Mouse (Mus musculus): Measurements from ENCODE around the gene Slc12a3. TPM values are rescaled to one million over a fixed set of nuclear protein-coding genes. Genes with fewer than 3 reads are reported as not detected.

Slc12a3 gene
- total and polyA plus RNA-seq, 3 experiments = not detected

- peak; percentile 78 for TF ChIP-seq TCF12 (IDR thresholded peaks at IDR 0.05; ENCODE audit: low read depth, low read length)
- no peak for TF ChIP-seq POLR2AphosphoS5 (IDR thresholded peaks at IDR 0.05; ENCODE audit: borderline replicate concordance, low read depth, low read length)
- no peak for TF ChIP-seq ZNF384 (IDR thresholded peaks at IDR 0.05; ENCODE audit: low read depth, low read length)
These were observed 79.6 kb downstream of the Slc12a3 start (continued) for GRCm38 (mm10) chr8:94408443-94409080.

GRCm38 (mm10) chr8:94409523-94409922 lies 80.5 kb downstream of the Slc12a3 start:
- H3K9me3 ChIP-seq (replicated peaks; ENCODE audit: insufficient read depth, low read length) = no peaks in the 10 kb centered on the region
- peaks cover 0 to 12% of the 10 kb centered on the region in 2 experiments; a peak in 2 of 4 replicates for H3K36me3 ChIP-seq (ENCODE audit: control insufficient read depth in 1 of 2, insufficient read depth in 2 of 2, low read length in 2 of 2)
- no peak overlapping the region for H3K9ac ChIP-seq (ENCODE audit: control insufficient read depth, low read depth, low read length, poor library complexity, severe bottlenecking)
- no peaks in the 10 kb centered on the region for H3K27me3 ChIP-seq (ENCODE audit: control insufficient read depth in 1 of 2, insufficient read depth in 2 of 2, low read length in 2 of 2)
- H3K79me2 ChIP-seq (ENCODE audit: control insufficient read depth, insufficient read depth, low read length, poor library complexity) = no peaks in the 10 kb centered on the region
- no peak for TF ChIP-seq RCOR1 (IDR thresholded peaks at IDR 0.05; ENCODE audit: low read depth, low read length)
- TF ChIP-seq MAZ (IDR thresholded peaks at IDR 0.05; ENCODE audit: low read depth, low read length) = no peak
- no peak for TF ChIP-seq ZKSCAN1 (IDR thresholded peaks at IDR 0.05; ENCODE audit: low read depth, low read length)
- TF ChIP-seq CTCF (IDR thresholded peaks at IDR 0.05 in 2 of 3, conservative IDR thresholded peaks at IDR 0.05 in 1 of 3; ENCODE audit: control insufficient read depth in 1 of 3, insufficient read depth in 1 of 3, low read depth in 2 of 3, low read length in 3 of 3, poor library complexity in 1 of 3, severe bottlenecking in 1 of 3) = no peak
- peaks cover 2 to 16% of the 10 kb centered on the region in 2 experiments; a peak in 3 of 4 replicates for H3K4me1 ChIP-seq (ENCODE audit: control insufficient read depth in 1 of 2, insufficient read depth in 2 of 2, low read length in 2 of 2)
- DNase-seq (ENCODE audit: low read depth, low spot score) = no peak
- H3K27ac ChIP-seq (ENCODE audit: control insufficient read depth, low read depth, low read length) = no peak overlapping the region
- no peak overlapping the region for H3K4me3 ChIP-seq (ENCODE audit: control insufficient read depth in 1 of 2, insufficient read depth in 1 of 2, low read depth in 2 of 2, low read length in 2 of 2)

GRCm38 (mm10) chr8:94412518-94412917 lies 83.5 kb downstream of the Slc12a3 start:
- Histone ChIP-seq H3K27me3 (ENCODE audit: control insufficient read depth in 1 of 2, insufficient read depth in 2 of 2, low read length in 2 of 2) (no peaks in the 10 kb centered on the region), H3K4me3 (ENCODE audit: control insufficient read depth in 1 of 2, insufficient read depth in 1 of 2, low read depth in 2 of 2, low read length in 2 of 2) (no peak overlapping the region), H3K27ac (ENCODE audit: control insufficient read depth, low read depth, low read length) (no peak overlapping the region), H3K9ac (ENCODE audit: control insufficient read depth, low read depth, low read length, poor library complexity, severe bottlenecking) (no peak overlapping the region), H3K4me1 (ENCODE audit: control insufficient read depth in 1 of 2, insufficient read depth in 2 of 2, low read length in 2 of 2) (peaks cover 2 to 16% of the 10 kb centered on the region in 2 experiments; a peak in 3 of 4 replicates), H3K9me3 (replicated peaks; ENCODE audit: insufficient read depth, low read length) (no peaks in the 10 kb centered on the region), H3K79me2 (ENCODE audit: control insufficient read depth, insufficient read depth, low read length, poor library complexity) (no peaks in the 10 kb centered on the region), H3K36me3 (ENCODE audit: control insufficient read depth in 1 of 2, insufficient read depth in 2 of 2, low read length in 2 of 2) (peaks cover 0 to 12% of the 10 kb centered on the region in 2 experiments; a peak in 2 of 4 replicates)
- no peak for DNase-seq (ENCODE audit: low read depth, low spot score)
- TF ChIP-seq MYC (IDR thresholded peaks at IDR 0.05; ENCODE audit: low read depth, low read length) = no peak

- no peak for DNase-seq (ENCODE audit: low read depth, low spot score)
- Histone ChIP-seq H3K9ac (ENCODE audit: control insufficient read depth, low read depth, low read length, poor library complexity, severe bottlenecking) (no peak overlapping the region), H3K27me3 (ENCODE audit: control insufficient read depth in 1 of 2, insufficient read depth in 2 of 2, low read length in 2 of 2) (no peaks in the 10 kb centered on the region), H3K79me2 (ENCODE audit: control insufficient read depth, insufficient read depth, low read length, poor library complexity) (no peaks in the 10 kb centered on the region), H3K4me3 (ENCODE audit: control insufficient read depth in 1 of 2, insufficient read depth in 1 of 2, low read depth in 2 of 2, low read length in 2 of 2) (no peak overlapping the region), H3K36me3 (ENCODE audit: control insufficient read depth in 1 of 2, insufficient read depth in 2 of 2, low read length in 2 of 2) (peaks cover 0 to 8% of the 10 kb centered on the region in 2 experiments; a peak in 2 of 4 replicates), H3K9me3 (replicated peaks; ENCODE audit: insufficient read depth, low read length) (no peaks in the 10 kb centered on the region), H3K27ac (ENCODE audit: control insufficient read depth, low read depth, low read length) (no peak overlapping the region), H3K4me1 (ENCODE audit: control insufficient read depth in 1 of 2, insufficient read depth in 2 of 2, low read length in 2 of 2) (peaks cover 2 to 13% of the 10 kb centered on the region in 2 experiments; a peak in 3 of 4 replicates)
- TF ChIP-seq TCF12 (IDR thresholded peaks at IDR 0.05; ENCODE audit: low read depth, low read length) (no peak), TAL1 (IDR thresholded peaks at IDR 0.05; ENCODE audit: low read length) (no peak), MXI1 (IDR thresholded peaks at IDR 0.05; ENCODE audit: low read depth, low read length) (no peak), CHD2 (IDR thresholded peaks at IDR 0.05; ENCODE audit: low read length) (no peak), MYC (IDR thresholded peaks at IDR 0.05; ENCODE audit: low read depth, low read length) (no peak), ZNF384 (IDR thresholded peaks at IDR 0.05; ENCODE audit: low read depth, low read length) (no peak), CTCF (IDR thresholded peaks at IDR 0.05 in 2 of 3, conservative IDR thresholded peaks at IDR 0.05 in 1 of 3; ENCODE audit: control insufficient read depth in 1 of 3, insufficient read depth in 1 of 3, low read depth in 2 of 3, low read length in 3 of 3, poor library complexity in 1 of 3, severe bottlenecking in 1 of 3) (no peak), ZMIZ1 (IDR thresholded peaks at IDR 0.05; ENCODE audit: low read depth, low read length) (no peak), MEF2A (IDR thresholded peaks at IDR 0.05; ENCODE audit: extremely low read depth, insufficient replicate concordance, low read depth, low read length, poor library complexity, severe bottlenecking) (no peak), UBTF (IDR thresholded peaks at IDR 0.05; ENCODE audit: borderline replicate concordance, insufficient read depth, low read depth, low read length) (no peak), ETS1 (IDR thresholded peaks at IDR 0.05; ENCODE audit: low read depth, low read length) (no peak), HCFC1 (IDR thresholded peaks at IDR 0.05; ENCODE audit: low read depth, low read length) (no peak), USF1 (IDR thresholded peaks at IDR 0.05; ENCODE audit: low read depth, low read length) (no peak)
These were observed 84.5 kb downstream of the Slc12a3 start for GRCm38 (mm10) chr8:94413509-94413908.
